Mouse (Mus musculus) left cerebral cortex, postnatal 14 days (tissue): Measurements from ENCODE around the gene Slc8a1. TPM values are rescaled to one million over a fixed set of nuclear protein-coding genes. Genes with fewer than 3 reads are reported as not detected.

Experiments used
- DNase-seq, 2 experiments: peaks; one replicate each; pipeline ENCODE4 v3.0.0; 2021 to 2022; ENCODE audit warnings: low spot score in 2 of 2, mixed read lengths in 1 of 2
- intact Hi-C: fragments of 180-260 bp; cut with DNase I; formaldehyde crosslinking; loops from one replicate; pipeline ENCODE4 v1.15.1; 2025
- total RNA-seq, 2 experiments: library from RNA; stranded (reverse); gene quantifications; 2 replicates each; pipeline ENCODE4 v1.2.3; 2021

The Slc8a1 gene
- total RNA-seq, 2 experiments from 2014 or later, result 245 to 255 TPM

- DNase-seq, result no peak
- intact Hi-C loops, result no loop called here
These were observed 345.1 kb downstream of the Slc8a1 start for GRCm38 (mm10) chr17:81393040-81393439.

- no peak for DNase-seq
- intact Hi-C loops, result no loop called here
These were observed 346.7 kb downstream of the Slc8a1 start for GRCm38 (mm10) chr17:81391478-81391877.

DNA sequence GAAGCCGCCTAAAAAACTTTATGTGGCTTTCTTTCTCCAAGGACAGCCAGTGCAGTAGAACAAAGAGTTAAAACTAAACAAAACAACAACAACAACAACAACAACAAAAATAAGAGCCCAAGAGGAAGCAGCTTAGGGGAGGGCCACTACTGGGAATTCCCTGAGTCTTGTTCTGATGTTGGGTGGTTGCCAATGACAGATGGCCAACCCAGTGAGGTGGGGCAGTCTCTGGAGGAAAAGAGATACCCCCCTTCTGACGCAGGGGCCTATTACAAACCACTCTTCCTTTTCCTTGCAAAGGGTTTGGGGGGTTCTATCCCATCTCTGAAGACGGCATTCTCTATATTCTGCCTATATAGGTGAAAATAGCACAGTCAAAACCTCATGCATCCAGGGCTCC is 347.4 kb downstream of the Slc8a1 start:
- DNase-seq, result no peak
- intact Hi-C loops, result no loop called here

DNA sequence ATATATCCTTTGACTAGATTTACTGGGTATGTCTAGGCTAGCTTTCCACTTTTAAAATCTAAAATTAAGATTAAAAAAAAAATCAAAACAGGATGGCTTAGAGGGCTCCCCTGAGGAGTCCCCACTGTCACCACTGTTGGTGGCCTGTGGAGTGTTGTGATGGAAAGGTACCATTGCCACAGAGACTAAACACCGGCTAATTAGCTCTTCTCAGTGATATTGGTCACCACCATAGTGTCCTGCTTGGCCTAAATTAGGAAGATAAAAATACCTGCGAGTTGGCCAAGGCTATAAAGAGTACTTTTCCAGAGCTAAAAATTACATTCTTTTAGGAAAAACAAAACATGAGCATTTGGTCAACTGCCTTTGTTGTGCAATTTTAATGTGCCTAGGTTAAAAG is 352.1 kb downstream of the Slc8a1 start:
- DNase-seq, result no peak
- intact Hi-C loops, result no loop called here

- intact Hi-C loops, result no loop called here
- DNase-seq, result no peak
These were observed 352.7 kb downstream of the Slc8a1 start for GRCm38 (mm10) chr17:81385476-81385875.

- DNase-seq, result no peak
- intact Hi-C loops, result no loop called here
These were observed 354.7 kb downstream of the Slc8a1 start for GRCm38 (mm10) chr17:81383461-81383860.

GRCm38 (mm10) chr17:81378436-81378835 is 359.7 kb downstream of the Slc8a1 start:
- intact Hi-C loops, result no loop called here
- DNase-seq, result no peak

DNA sequence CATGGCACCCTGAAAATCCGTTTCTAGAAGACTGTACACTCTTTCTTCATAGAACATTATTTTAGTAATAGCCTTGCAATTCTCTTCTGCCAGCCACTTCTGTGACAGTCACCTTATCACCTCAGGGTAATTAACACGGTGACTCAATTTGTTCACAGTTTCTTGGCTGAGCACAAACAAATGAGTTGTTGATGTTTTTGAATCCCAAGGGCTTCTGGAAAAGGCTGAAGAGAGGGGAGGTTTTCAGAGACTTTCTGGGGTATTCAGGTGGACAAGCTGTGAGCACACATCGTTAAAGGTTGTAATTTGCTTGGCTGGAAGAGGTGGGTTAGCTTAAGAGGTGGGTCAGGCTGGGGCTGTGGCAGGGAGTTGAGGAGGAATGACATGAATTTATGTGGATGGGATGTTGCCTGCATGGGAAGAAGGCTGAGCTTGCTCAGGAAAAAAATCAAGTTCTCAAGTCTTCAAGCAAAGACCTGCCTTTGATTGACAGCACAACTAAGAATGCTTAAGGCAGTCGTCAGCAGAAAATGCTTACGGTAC is 360.3 kb downstream of the Slc8a1 start:
- intact Hi-C loops, result no loop called here
- DNase-seq, result no peak

DNA sequence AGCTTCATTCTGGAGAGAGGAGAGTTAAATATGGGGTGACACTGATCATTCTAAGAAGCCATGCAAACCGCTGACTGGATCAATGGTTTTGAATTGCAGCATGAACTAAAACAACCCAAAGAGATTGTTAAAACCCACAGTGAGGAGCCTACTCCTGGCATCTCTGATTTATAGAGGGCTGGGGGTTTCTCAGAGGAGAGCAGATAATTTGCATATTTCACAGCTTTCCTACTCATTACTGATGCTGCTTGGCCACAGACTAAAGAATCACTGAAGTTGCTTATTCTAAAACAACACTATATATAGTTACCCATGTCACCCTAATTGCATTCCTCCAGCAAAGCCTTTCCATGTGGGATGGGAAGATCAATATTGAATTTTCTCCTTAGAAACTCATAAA is 361.0 kb downstream of the Slc8a1 start:
- intact Hi-C loops, result no loop called here
- no peak for DNase-seq

DNA sequence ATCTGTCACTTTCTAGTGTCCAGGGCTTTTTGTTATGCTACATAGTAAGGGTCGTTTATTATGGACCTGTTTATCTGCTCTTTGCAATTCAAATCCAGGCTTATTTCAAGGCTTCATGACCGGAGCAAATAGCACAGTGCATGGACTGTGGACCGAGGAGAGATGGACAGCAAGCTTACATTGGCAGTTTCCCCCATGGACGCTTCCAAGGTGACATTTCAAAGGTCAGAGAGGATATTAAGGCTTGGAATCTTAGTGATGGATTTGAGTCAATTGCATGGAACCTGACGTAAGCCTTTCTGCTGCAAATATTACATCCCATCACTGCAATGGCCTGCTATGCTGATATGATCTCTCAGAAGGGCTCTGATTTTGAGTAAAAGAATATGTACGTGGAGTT is 362.3 kb downstream of the Slc8a1 start:
- intact Hi-C loops, result no loop called here
- DNase-seq, result no peak

DNA sequence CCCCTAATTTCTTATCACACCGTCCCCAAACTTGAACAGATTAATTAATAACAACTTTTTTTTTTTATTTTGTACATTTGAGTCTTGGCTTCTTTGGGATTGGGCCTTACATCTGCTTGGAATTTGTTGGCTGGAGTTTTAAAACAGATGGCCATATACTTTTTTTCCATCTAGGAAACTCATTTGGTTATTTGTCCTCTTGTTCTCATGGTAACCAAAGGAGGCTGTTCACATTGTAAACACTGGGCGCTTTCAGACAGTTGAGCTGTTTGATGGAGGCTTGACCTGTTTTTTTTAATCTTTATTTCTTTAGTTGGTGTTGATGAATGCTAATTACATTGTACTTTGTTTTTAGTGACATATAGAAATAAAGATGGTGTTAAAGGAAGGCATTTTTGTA is 369.1 kb downstream of the Slc8a1 start:
- intact Hi-C loops, result no loop called here

DNA sequence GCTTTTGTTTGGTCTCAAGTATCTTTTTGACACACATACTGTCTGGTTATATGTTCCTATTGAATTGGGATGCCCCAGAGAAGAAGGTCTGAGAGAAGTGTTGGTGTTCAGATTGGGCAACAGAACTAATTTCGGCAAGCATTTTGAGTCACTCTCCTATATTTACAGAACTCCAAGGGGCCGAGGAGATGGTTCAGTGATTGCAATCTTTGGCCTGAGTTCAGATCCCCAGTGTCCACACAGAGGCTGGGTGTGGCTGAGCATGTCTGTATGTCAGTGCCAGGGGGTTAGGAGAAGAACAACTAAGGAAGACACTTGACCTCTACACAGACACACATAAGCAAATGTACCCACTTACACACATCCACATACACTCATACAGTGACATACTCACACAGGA is 369.7 kb downstream of the Slc8a1 start:
- no peak for DNase-seq
- intact Hi-C loops, result no loop called here

More for the DNA sequence above, 369.1 kb downstream of the Slc8a1 start:
- DNase-seq, result no peak

DNA sequence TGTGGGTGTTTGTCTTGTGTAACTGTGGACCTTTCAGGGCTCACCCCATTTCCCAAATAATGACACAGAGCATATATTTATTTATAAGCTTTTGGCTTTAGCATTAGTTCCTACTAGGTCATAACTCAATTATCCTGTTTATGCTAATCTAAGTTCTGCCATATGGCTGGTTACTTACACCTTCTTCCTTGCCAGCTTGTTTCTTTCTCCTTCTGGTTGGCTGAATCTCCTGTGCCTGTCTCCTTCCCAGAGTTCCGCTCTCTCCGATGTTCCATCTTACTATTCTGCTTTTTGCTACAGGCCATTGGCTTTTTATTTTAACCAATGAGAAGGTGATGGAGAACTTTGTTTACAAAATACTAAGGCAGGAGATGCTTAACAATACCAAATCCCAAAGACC is 374.8 kb downstream of the Slc8a1 start:
- intact Hi-C loops, result no loop called here
- no peak for DNase-seq

- intact Hi-C loops, result no loop called here
These were observed 377.6 kb downstream of the Slc8a1 start for GRCm38 (mm10) chr17:81360571-81360970.

DNA sequence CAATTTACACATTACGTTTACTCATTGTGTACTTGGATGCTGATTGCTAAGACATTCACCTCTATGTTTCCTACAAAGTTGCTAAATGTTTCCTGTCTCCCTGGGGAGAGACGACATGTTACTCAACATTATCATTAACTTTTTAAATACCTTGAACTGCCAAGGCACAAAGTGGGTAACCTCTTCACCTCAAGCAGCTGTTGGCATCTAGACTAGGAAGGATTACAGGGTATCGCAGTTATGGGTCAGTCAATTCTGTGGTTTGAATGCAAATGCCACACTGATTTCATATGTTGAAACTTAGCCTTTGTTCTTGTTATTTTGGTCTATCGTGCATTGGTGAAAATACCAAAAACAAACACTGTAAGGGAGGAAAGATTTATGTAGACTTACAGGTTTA is 378.1 kb downstream of the Slc8a1 start:
- intact Hi-C loops, result no loop called here
- DNase-seq, result no peak

More at GRCm38 (mm10) chr17:81360571-81360970, 377.6 kb downstream of the Slc8a1 start:
- DNase-seq, result no peak

DNA sequence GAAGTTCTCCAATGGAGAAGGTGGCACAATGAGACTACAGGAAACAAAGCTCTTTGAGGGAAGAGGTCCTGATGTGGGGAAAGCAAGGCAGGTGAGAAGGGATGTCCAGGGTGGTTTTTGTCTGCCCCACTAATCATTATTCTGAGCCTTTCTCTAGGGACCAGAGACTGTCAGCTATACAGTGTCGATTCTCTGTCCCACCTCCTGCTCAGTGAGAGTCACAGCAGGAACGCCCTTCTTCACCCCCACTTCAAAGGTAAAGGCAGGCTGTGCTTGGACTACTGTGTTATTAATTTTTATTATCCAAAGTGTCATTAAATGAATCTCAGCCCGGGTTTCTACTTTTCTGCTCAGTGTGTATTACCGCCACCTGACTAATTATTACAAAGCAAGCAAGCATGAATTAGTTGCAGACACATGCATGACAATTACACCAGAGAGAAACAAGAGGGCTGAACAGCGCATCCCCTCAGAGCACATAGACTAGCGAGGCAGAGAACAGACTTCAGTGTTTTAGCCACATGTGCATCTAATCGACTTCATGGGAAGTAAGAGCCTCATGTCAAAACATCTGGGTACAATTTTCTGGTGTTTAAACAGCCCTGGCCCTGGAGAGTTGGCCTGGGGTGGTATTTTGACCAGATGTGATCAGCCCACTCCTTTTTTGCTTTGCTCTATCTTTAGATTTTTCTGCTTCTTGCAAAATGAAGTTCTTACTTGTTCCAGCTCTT is 402.0 kb downstream of the Slc8a1 start:
- no peak for DNase-seq
- intact Hi-C loops, result no loop called here

- DNase-seq, result no peak
- intact Hi-C loops, result no loop called here
These were observed 402.7 kb downstream of the Slc8a1 start for GRCm38 (mm10) chr17:81335526-81335925.
